Mouse (Mus musculus): ENCODE measurements at regions not wholly inside any gene's neighbourhood (a gene's known extent, or its start where the extent isn't known, plus 50 kb on each side); places are given as distances from the start of the nearest gene placed in this dataset.

DNA sequence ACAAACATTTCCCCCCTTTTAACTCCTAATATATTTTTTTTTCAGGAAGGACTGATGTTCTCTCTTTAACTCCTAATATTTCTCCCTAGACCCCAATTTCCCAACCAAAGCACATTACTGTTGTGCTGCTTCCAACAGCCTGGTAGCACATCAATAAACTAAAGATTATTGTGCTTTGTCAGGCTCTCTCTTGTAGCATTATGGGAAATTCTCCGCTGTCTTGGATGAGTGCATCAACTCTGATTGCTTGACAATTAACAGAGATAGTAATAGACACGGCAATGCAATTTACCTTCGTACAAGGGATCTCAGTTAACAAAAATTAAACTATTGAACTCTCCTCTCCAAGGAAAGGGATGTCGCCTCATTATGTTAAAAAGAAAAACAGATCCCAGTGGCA, 230.3 kb downstream of the Gm10295 start:
- TF ChIP-seq CTCF (IDR thresholded peaks at IDR 0.05; ENCODE audit: borderline replicate concordance, insufficient read depth, low read length) = no peak
- no peak for TF ChIP-seq POLR2A (IDR thresholded peaks at IDR 0.05; ENCODE audit: low read depth, low read length)
- Histone ChIP-seq H3K4me3 (ENCODE audit: insufficient read depth, low read length) (no peak overlapping the region), H3K4me1 (ENCODE audit: control insufficient read depth, insufficient read depth, low read length) (no peaks in the 10 kb centered on the region), H3K27ac (ENCODE audit: insufficient read depth, low read length) (no peak overlapping the region)

GRCm38 (mm10) chr7:71119987-71120386, 231.3 kb downstream of the Gm10295 start:
- TF ChIP-seq POLR2A (IDR thresholded peaks at IDR 0.05; ENCODE audit: low read depth, low read length) = no peak
- TF ChIP-seq CTCF (IDR thresholded peaks at IDR 0.05; ENCODE audit: borderline replicate concordance, insufficient read depth, low read length) = no peak
- no peaks in the 10 kb centered on the region for H3K4me1 ChIP-seq (ENCODE audit: control insufficient read depth, insufficient read depth, low read length)
- no peak overlapping the region for H3K4me3 ChIP-seq (ENCODE audit: insufficient read depth, low read length)
- H3K27ac ChIP-seq (ENCODE audit: insufficient read depth, low read length) = no peak overlapping the region

GRCm38 (mm10) chr7:71107101-71107500, 244.2 kb downstream of the Gm10295 start:
- no peak overlapping the region for H3K4me3 ChIP-seq (ENCODE audit: insufficient read depth, low read length)
- no peaks in the 10 kb centered on the region for H3K4me1 ChIP-seq (ENCODE audit: control insufficient read depth, insufficient read depth, low read length)
- TF ChIP-seq POLR2A (IDR thresholded peaks at IDR 0.05; ENCODE audit: low read depth, low read length) = no peak
- no peak for TF ChIP-seq CTCF (IDR thresholded peaks at IDR 0.05; ENCODE audit: borderline replicate concordance, insufficient read depth, low read length)
- H3K27ac ChIP-seq (ENCODE audit: insufficient read depth, low read length) = no peak overlapping the region

GRCm38 (mm10) chr7:71100266-71100665, 251.0 kb downstream of the Gm10295 start:
- TF ChIP-seq POLR2A (IDR thresholded peaks at IDR 0.05; ENCODE audit: low read depth, low read length) (no peak), CTCF (IDR thresholded peaks at IDR 0.05; ENCODE audit: borderline replicate concordance, insufficient read depth, low read length) (no peak)
- no peaks in the 10 kb centered on the region for H3K4me1 ChIP-seq (ENCODE audit: control insufficient read depth, insufficient read depth, low read length)
- no peak overlapping the region for H3K4me3 ChIP-seq (ENCODE audit: insufficient read depth, low read length)
- H3K27ac ChIP-seq (ENCODE audit: insufficient read depth, low read length) = no peak overlapping the region

GRCm38 (mm10) chr7:71098276-71098675, 253.0 kb downstream of the Gm10295 start:
- TF ChIP-seq POLR2A (IDR thresholded peaks at IDR 0.05; ENCODE audit: low read depth, low read length) = no peak
- TF ChIP-seq CTCF (IDR thresholded peaks at IDR 0.05; ENCODE audit: borderline replicate concordance, insufficient read depth, low read length) = no peak
- Histone ChIP-seq H3K4me1 (ENCODE audit: control insufficient read depth, insufficient read depth, low read length) (peaks cover under 1% of the 10 kb centered on the region; the same call in 1 of the 2 replicates), H3K4me3 (ENCODE audit: insufficient read depth, low read length) (no peak overlapping the region), H3K27ac (ENCODE audit: insufficient read depth, low read length) (no peak overlapping the region)

GRCm38 (mm10) chr7:71093301-71093939, 257.9 kb downstream of the Gm10295 start:
- H3K4me1 ChIP-seq (ENCODE audit: control insufficient read depth, insufficient read depth, low read length) = peaks cover 2% of the 10 kb centered on the region; the same call in 1 of the 2 replicates
- peak overlapping the region; percentile 40; the same call in 1 of the 2 replicates for H3K27ac ChIP-seq (ENCODE audit: insufficient read depth, low read length)
- no peak for TF ChIP-seq POLR2A (IDR thresholded peaks at IDR 0.05; ENCODE audit: low read depth, low read length)
- TF ChIP-seq CTCF (IDR thresholded peaks at IDR 0.05; ENCODE audit: borderline replicate concordance, insufficient read depth, low read length) = no peak
- H3K4me3 ChIP-seq (ENCODE audit: insufficient read depth, low read length) = no peak overlapping the region

- H3K27ac ChIP-seq (ENCODE audit: insufficient read depth, low read length) = no peak overlapping the region
- no peak for TF ChIP-seq POLR2A (IDR thresholded peaks at IDR 0.05; ENCODE audit: low read depth, low read length)
- no peak for TF ChIP-seq CTCF (IDR thresholded peaks at IDR 0.05; ENCODE audit: borderline replicate concordance, insufficient read depth, low read length)
Measured at GRCm38 (mm10) chr7:71092825-71093224, 258.5 kb downstream of the Gm10295 start.

GRCm38 (mm10) chr7:71092301-71092700, 259.0 kb downstream of the Gm10295 start:
- peak overlapping the region; percentile 61; the same call in 1 of the 2 replicates for H3K27ac ChIP-seq (ENCODE audit: insufficient read depth, low read length)
- H3K4me3 ChIP-seq (ENCODE audit: insufficient read depth, low read length) = no peak overlapping the region
- TF ChIP-seq CTCF (IDR thresholded peaks at IDR 0.05; ENCODE audit: borderline replicate concordance, insufficient read depth, low read length) = no peak
- no peak for TF ChIP-seq POLR2A (IDR thresholded peaks at IDR 0.05; ENCODE audit: low read depth, low read length)
- H3K4me1 ChIP-seq (ENCODE audit: control insufficient read depth, insufficient read depth, low read length) = peaks cover 2% of the 10 kb centered on the region; the same call in 1 of the 2 replicates

More at GRCm38 (mm10) chr7:71092825-71093224, 258.5 kb downstream of the Gm10295 start:
- Histone ChIP-seq H3K4me1 (ENCODE audit: control insufficient read depth, insufficient read depth, low read length) (peaks cover 2% of the 10 kb centered on the region; the same call in 1 of the 2 replicates), H3K4me3 (ENCODE audit: insufficient read depth, low read length) (no peak overlapping the region)

DNA sequence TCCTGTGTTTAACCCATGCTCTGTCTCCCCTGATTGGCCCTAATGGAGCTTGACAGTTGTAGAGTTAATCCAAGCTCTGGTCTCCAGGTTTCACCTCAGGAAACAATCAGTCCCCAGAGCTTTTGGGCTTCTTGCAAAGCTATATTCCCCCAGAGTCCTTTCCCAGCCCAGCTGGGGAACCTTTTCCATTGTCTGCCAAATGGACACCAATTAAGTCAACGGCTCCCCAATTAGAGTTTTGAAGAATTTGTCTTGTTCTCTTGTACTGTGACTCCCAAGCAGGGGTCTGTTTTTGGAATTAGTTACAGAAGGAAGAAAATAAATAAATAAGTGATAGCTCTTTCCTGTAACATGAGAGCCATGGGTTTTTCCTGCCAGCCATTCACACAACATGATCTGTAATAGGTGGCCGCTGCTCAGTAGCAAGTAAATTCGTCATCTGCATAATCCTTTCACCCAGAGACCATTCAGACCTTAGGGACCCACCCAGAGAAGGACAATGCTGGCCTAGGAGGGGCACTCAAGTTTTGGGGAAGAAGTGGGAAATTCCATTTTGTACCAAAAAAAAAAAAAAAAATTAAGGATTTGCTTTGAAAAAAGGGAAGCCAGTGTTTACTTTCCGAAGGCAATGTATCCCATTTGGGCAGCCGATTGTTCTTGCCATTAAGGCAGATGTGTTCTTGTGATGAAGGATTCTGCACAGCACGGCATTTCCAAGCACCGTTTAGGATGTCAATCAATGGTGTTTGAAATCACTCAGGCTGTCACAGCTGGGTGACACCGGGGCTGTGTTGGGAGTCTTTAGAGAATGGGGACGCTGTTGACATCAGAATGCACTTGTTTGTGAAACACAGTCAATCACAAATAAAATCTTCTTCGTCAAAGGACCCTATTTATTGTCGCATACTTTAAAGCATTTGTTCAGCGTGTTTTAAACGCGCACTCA, 286.6 kb downstream of the Gm10295 start:
- TF ChIP-seq POLR2A (IDR thresholded peaks at IDR 0.05; ENCODE audit: low read depth, low read length) (no peak), CTCF (IDR thresholded peaks at IDR 0.05; ENCODE audit: borderline replicate concordance, insufficient read depth, low read length) (no peak)
- Histone ChIP-seq H3K4me1 (ENCODE audit: control insufficient read depth, insufficient read depth, low read length) (no peaks in the 10 kb centered on the region), H3K27ac (ENCODE audit: insufficient read depth, low read length) (no peak overlapping the region), H3K4me3 (ENCODE audit: insufficient read depth, low read length) (no peak overlapping the region)

Measured in embryonic fibroblast, embryonic 13.5 days (primary cell).